Mouse (Mus musculus) midbrain, embryonic 16.5 days (tissue): ENCODE measurements at regions not wholly inside any gene's neighbourhood (a gene's known extent, or its start where the extent isn't known, plus 50 kb on each side); places are given as distances from the start of the nearest gene placed in this dataset.

Experiments
- ATAC-seq: fragments of 200-750 bp; cut with Nextera tagmentation; 2 replicates; pipeline ENCODE4 v1.8.0; 2017; ENCODE audit warnings: moderate TSS enrichment
- H3K27ac ChIP-seq: fragments of 300-500 bp; sonication (generic); 2 replicates; pipeline ENCODE4 v1.5.1; 2014; ENCODE audit warnings: mild to moderate bottlenecking, low read length, mixed read lengths
- H3K27me3 ChIP-seq: fragments of 300-500 bp; sonication (generic); 2 replicates; pipeline ENCODE4 v1.6.1; 2014; ENCODE audit warnings: low read depth, low read length, mixed read lengths; ENCODE audit not compliant: control insufficient read depth, insufficient read depth
- H3K36me3 ChIP-seq: fragments of 300-500 bp; sonication (generic); 2 replicates; pipeline ENCODE4 v1.6.1; 2014; ENCODE audit warnings: mild to moderate bottlenecking, low read length, moderate library complexity, mixed read lengths; ENCODE audit not compliant: control insufficient read depth, insufficient read depth
- H3K4me1 ChIP-seq: fragments of 300-500 bp; sonication (generic); 2 replicates; pipeline ENCODE4 v1.6.1; 2014; ENCODE audit warnings: mild to moderate bottlenecking, low read length, mixed read lengths; ENCODE audit not compliant: control insufficient read depth, insufficient read depth
- H3K4me2 ChIP-seq: fragments of 300-500 bp; sonication (generic); 2 replicates; pipeline ENCODE4 v1.6.1; 2014; ENCODE audit warnings: mild to moderate bottlenecking, low read length, mixed read lengths
- H3K4me3 ChIP-seq: fragments of 300-500 bp; sonication (generic); 2 replicates; pipeline ENCODE4 v1.5.1; 2014; ENCODE audit warnings: low read depth, mild to moderate bottlenecking, low read length, moderate library complexity, mixed read lengths
- H3K9ac ChIP-seq: fragments of 300-500 bp; sonication (generic); 2 replicates; pipeline ENCODE4 v1.6.1; 2014; ENCODE audit warnings: low read depth, low read length, mixed read lengths
- H3K9me3 ChIP-seq: fragments of 300-500 bp; sonication (generic); replicated peaks from 2 replicates; pipeline ENCODE4 v1.6.1; 2014; ENCODE audit warnings: mild to moderate bottlenecking, low read length, mixed read lengths; ENCODE audit not compliant: control insufficient read depth, poor library complexity, severe bottlenecking
- WGBS: fragments of 180-500 bp; shearing (Covaris S2); extraction: QIAGEN DNeasy Blood & Tissue Kit; methylation state at CpG from one replicate; pipeline ENCODE4 v1.1.7; 2014; 5-methylcytosine and 5-hydroxymethylcytosine counted together

DNA sequence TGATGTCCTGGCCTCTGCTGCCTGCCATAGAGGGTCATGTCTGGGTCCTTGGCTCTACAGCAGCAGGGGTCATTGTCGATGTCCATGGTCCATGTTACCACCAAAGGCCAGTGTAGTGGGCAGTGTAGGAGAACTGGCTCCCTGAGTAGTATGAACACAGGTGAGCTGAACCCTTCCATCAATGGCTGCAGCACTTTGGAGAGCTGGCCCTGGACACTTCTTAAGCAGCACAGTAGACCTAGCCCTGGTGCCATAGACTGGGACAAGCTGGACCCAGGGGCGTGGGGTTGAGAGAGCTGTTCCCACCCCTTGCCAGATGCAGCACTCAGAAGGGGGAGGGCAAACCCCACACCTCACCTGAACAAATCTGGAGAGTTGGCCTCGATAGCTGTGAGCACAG is 120.0 kb upstream of the A730009L09Rik start:
- Histone ChIP-seq H3K9ac (no peak overlapping the region), H3K4me2 (no peak overlapping the region), H3K36me3 (no peaks in the 10 kb centered on the region), H3K9me3 (no peaks in the 10 kb centered on the region), H3K27me3 (no peaks in the 10 kb centered on the region), H3K4me1 (no peaks in the 10 kb centered on the region), H3K4me3 (no peak overlapping the region), H3K27ac (no peak overlapping the region)
- no peak for ATAC-seq
- 94% methylated on average over 3 of the region's 3 CpGs for WGBS

DNA sequence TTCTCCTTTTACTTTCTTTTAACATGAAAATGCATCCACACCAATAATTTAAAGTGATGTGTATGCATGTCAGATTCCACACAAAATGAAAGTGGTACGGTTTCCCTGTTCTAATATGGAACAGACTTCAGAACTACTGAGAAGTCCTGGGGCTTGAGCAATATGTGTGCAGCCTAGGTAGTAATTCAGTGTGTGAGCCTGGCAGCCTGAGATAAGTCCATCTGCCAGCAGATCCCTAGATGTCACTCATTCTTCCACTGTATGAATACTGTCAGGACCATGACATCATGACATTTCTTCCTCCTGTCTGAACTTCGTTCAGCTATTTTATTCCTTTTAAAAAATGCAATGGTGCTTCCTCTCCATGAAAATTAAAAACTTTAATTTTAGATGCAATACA is 93.3 kb upstream of the A730009L09Rik start:
- no peaks in the 10 kb centered on the region for H3K4me1 ChIP-seq
- H3K9ac ChIP-seq = no peak overlapping the region
- no peaks in the 10 kb centered on the region for H3K27me3 ChIP-seq
- no peak overlapping the region for H3K4me2 ChIP-seq
- 72% methylated on average over 2 of the region's 2 CpGs for WGBS
- no peaks in the 10 kb centered on the region for H3K36me3 ChIP-seq
- no peak overlapping the region for H3K27ac ChIP-seq
- no peak overlapping the region for H3K4me3 ChIP-seq
- ATAC-seq = no peak; the same call in 1 of the 2 replicates
- H3K9me3 ChIP-seq = no peaks in the 10 kb centered on the region

DNA sequence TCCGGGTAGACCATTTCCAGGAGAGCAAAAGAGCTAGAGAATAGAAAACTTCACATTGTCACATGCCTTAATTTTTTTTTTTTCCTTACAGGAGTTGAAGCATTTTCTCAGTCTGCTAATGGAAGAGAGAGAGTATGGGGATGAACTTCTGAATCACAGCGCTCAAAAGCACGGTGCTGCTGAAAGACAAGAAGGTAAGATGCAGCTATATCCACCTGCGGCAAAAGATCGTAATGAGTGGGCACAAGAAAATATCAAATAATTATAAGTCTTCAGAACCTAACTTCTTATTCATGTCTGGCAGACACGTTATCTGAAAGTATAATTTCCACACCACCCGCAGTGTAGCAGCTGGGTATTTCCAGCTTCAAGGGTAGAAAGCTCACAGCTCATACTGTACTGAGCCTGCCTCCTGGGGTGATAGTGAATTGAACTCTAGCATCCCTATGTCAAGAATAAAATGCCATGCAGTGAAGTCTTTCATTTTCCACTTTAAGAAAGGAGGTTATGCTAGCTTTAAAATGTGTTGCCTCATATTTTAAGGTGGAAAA is 87.9 kb upstream of the A730009L09Rik start:
- Histone ChIP-seq H3K36me3 (no peaks in the 10 kb centered on the region), H3K9ac (no peak overlapping the region), H3K9me3 (no peaks in the 10 kb centered on the region), H3K27ac (no peak overlapping the region), H3K4me1 (no peaks in the 10 kb centered on the region), H3K4me3 (no peak overlapping the region), H3K4me2 (no peak overlapping the region), H3K27me3 (no peaks in the 10 kb centered on the region)
- peak; percentile 89 for ATAC-seq
- 60% methylated on average over 7 of the region's 7 CpGs for WGBS

DNA sequence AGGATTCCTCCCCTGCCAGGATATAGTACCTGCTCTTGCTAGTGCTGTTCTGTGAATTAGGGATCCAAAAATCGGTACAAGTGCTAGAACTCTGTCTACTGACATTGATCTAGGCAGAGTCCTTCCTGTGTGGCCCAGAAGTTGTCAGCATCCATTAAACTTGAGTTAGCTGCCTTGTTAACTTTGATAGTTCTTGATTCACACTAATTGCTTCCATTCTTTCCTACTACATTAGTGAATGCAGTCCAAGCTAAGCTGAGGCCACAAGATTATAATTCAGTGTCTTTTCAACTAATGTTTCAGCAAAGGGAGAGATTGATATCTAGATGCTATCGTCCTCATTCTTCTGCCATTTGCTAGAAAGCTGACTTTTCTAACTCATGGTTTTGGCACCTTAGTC is 58.3 kb upstream of the A730009L09Rik start:
- no peak for ATAC-seq
- Histone ChIP-seq H3K27ac (no peak overlapping the region), H3K9ac (no peak overlapping the region), H3K36me3 (no peaks in the 10 kb centered on the region), H3K4me3 (no peak overlapping the region), H3K4me2 (no peak overlapping the region), H3K4me1 (no peaks in the 10 kb centered on the region), H3K27me3 (no peaks in the 10 kb centered on the region), H3K9me3 (no peaks in the 10 kb centered on the region)
- WGBS = 91% methylated on average over 2 of the region's 2 CpGs

DNA sequence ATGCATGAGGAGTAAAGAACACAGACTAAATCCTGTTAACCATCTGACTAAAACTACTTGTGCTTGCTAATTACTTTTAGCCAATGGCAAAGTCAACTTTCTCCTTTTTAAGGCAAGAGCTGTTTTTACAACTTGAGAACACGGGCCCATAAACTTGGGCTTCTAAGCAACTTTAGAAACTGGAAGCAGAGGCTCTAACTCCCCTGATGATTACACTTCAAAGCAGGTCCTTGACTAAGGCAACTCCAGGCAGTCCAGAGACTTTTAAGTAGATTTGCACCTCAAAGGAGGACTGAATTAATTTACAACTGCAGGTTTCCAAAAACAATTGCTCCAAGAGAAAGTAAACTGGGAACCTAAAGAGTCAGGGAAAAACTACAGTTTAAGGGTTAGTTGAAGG is 52.8 kb upstream of the A730009L09Rik start:
- no peak for ATAC-seq
- H3K4me1 ChIP-seq = no peaks in the 10 kb centered on the region
- H3K36me3 ChIP-seq = no peaks in the 10 kb centered on the region
- no peaks in the 10 kb centered on the region for H3K27me3 ChIP-seq
- H3K4me3 ChIP-seq = no peak overlapping the region
- H3K27ac ChIP-seq = no peak overlapping the region
- H3K9me3 ChIP-seq = no peaks in the 10 kb centered on the region
- no peak overlapping the region for H3K9ac ChIP-seq
- no peak overlapping the region for H3K4me2 ChIP-seq
- WGBS = 13% methylated on average over 1 of the region's 1 CpGs
